Mouse (Mus musculus) CH12.LX (cell line): ENCODE data around the gene Ndst2.

ENCODE experiments used
- BHLHE40 ChIP-seq: IDR thresholded peaks from 2 replicates; pipeline ENCODE4 v1.6.1; 2011; ENCODE audit warnings: mild to moderate bottlenecking, low read depth, low read length, improper control_type of control experiment
- CTCF ChIP-seq, 2 experiments: IDR thresholded peaks in 1 of 2; conservative IDR thresholded peaks in 1 of 2; 2 replicates each; pipeline ENCODE4 v1.5.1; 2011 to 2012; ENCODE audit warnings: low read depth in 2 of 2, low read length in 2 of 2, improper control_type of control experiment in 1 of 2, inconsistent platforms in 1 of 2, mild to moderate bottlenecking in 1 of 2, moderate library complexity in 1 of 2
- E2F4 ChIP-seq: IDR thresholded peaks from 2 replicates; pipeline ENCODE4 v1.6.1; 2011; ENCODE audit warnings: low read depth, low read length, improper control_type of control experiment; ENCODE audit not compliant: insufficient replicate concordance
- ELF1 ChIP-seq: IDR thresholded peaks from 2 replicates; pipeline ENCODE4 v1.6.1; 2014; ENCODE audit warnings: low read depth, mild to moderate bottlenecking, inconsistent platforms, low read length, improper control_type of control experiment
- GABPA ChIP-seq: IDR thresholded peaks from 2 replicates; pipeline ENCODE4 v1.6.1; 2012; ENCODE audit warnings: low read depth, low read length, improper control_type of control experiment, inconsistent platforms; ENCODE audit not compliant: insufficient replicate concordance
- HCFC1 ChIP-seq: IDR thresholded peaks from 2 replicates; pipeline ENCODE4 v1.6.1; 2012; ENCODE audit warnings: low read depth, mild to moderate bottlenecking, inconsistent platforms, low read length, improper control_type of control experiment
- MAX ChIP-seq: IDR thresholded peaks from 2 replicates; pipeline ENCODE4 v1.6.1; 2011; ENCODE audit warnings: low read length, improper control_type of control experiment
- MEF2A ChIP-seq: IDR thresholded peaks from 2 replicates; pipeline ENCODE4 v1.6.1; 2014; ENCODE audit warnings: low read depth, mild to moderate bottlenecking, inconsistent platforms, low read length, improper control_type of control experiment, borderline replicate concordance
- NELFE ChIP-seq: IDR thresholded peaks from 2 replicates; pipeline ENCODE4 v1.6.1; 2011; ENCODE audit warnings: low read depth, low read length, improper control_type of control experiment
- POLR2A ChIP-seq: IDR thresholded peaks from 2 replicates; pipeline ENCODE4 v1.6.1; 2011; ENCODE audit warnings: low read depth, mild to moderate bottlenecking, improper control_type of control experiment, low read length
- USF1 ChIP-seq: IDR thresholded peaks from 2 replicates; pipeline ENCODE4 v1.6.1; 2014; ENCODE audit warnings: low read depth, mild to moderate bottlenecking, inconsistent platforms, low read length, improper control_type of control experiment
- ZKSCAN1 ChIP-seq: IDR thresholded peaks from 2 replicates; pipeline ENCODE4 v1.6.1; 2012; ENCODE audit warnings: low read depth, inconsistent platforms, low read length, improper control_type of control experiment, borderline replicate concordance

DNA sequence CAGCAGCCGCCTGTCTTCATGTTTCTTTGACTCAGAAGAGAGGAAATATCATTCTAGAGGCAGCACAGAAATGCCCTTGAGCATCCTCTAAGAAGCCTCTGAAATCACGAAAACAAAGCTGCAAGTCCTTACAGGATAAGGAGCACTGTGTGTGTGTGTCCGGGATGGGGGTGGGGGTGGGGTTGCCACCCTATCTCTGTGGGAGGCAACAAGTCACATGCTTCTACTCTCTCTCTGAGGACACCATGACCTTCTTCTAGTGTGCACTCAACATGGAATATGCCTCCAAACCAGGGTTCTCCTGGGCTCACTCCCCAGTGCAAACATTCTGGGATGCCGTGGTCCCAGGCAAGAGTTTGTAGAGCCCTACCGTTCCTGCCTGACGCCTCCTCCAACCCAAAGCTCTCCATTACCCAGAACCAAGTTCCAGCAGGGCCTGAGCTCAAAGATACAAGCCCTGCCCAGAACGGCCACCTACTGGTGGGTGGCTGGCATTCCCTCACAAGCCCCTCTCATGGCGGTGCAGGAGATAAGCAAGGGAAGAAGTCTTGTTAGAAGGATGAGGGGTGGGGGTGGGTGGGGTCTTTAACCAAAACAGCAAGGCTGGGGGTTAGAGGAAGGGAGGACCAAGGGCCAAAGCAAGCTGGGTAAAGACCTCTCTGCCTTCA is 24.5 kb upstream of the Ndst2 start:
- TF ChIP-seq CTCF (conservative IDR thresholded peaks at IDR 0.05 in 1 of 2, IDR thresholded peaks at IDR 0.05 in 1 of 2; ENCODE audit: low read depth in 2 of 2, low read length in 2 of 2) (peak in 1 of 2 experiments; percentile 21; a peak in 1 of 4 replicates), NELFE (no peak), BHLHE40 (no peak), ZKSCAN1 (no peak), GABPA (no peak), MAX (no peak), E2F4 (no peak), MEF2A (no peak), HCFC1 (no peak), ELF1 (no peak), POLR2A (no peak), USF1 (no peak)
